Mouse (Mus musculus): ENCODE measurements around the gene Xkr8.
"Not testable (repeated sequence)": the region's sequence is repeated elsewhere in the genome, so short reads cannot be mapped to it uniquely, and the experiment has no call there.

GRCm38 (mm10) chr4:132737154-132737553, 4.8 kb upstream of the Xkr8 start:
- TF ChIP-seq CTCF (IDR thresholded peaks at IDR 0.05; ENCODE audit: low read depth); EP300 (optimal IDR thresholded peaks at IDR 0.05): not testable (repeated sequence)

All from stomach, postnatal 0 days (tissue).